Mouse (Mus musculus) activated CD4-positive, CD25-positive, alpha-beta regulatory T cell, adult 9 weeks (primary cell): ENCODE results near the gene Gm37240. TPM values are rescaled to one million over a fixed set of nuclear protein-coding genes. Genes with fewer than 3 reads are reported as not detected.

ENCODE experiments used
- polyA plus RNA-seq: library from polyadenylated mRNA; unstranded; fragments of 100-300 nt; shearing (Covaris generic); gene quantifications from one replicate; pipeline ENCODE4 v1.2.1, GENCODE M21; 2017

The Gm37240 gene
- polyA plus RNA-seq: 15.8 TPM

GRCm38 (mm10) chr3:85887239-85887827 is at the start of gene Gm37240, which contains the start of gene Glt28d2:
Gene Gm37240, minus strand, starts transcription at chr3:85887518.
Gene Glt28d2, minus strand, starts transcription at chr3:85887516.

GRCm38 (mm10) chr3:85817191-85817590 is 70.1 kb downstream of the Gm37240 start, which contains the start of gene Fam160a1:
Gene Fam160a1, minus strand, starts transcription at chr3:85817291.

GRCm38 (mm10) chr3:85573864-85574830 is 313.2 kb downstream of the Gm37240 start, which contains the start of gene Gatb:
Gene Gatb, plus strand, starts transcription at chr3:85574119.

GRCm38 (mm10) chr3:84814762-84815381 is 1072.4 kb downstream of the Gm37240 start, which contains the start of gene Fbxw7:
Gene Fbxw7, plus strand, starts transcription at chr3:84815268.

GRCm38 (mm10) chr3:84593274-84593673 is 1294.0 kb downstream of the Gm37240 start, which contains the start of gene Tigd4:
Gene Tigd4, plus strand, starts transcription at chr3:84593574.

GRCm38 (mm10) chr3:84582023-84582912 is 1305.0 kb downstream of the Gm37240 start, which contains the start of gene Arfip1:
Gene Arfip1, minus strand, starts transcription at chr3:84582625.

GRCm38 (mm10) chr3:84480006-84480897 is 1407.1 kb downstream of the Gm37240 start, which contains the start of gene Fhdc1:
Gene Fhdc1, minus strand, starts transcription at chr3:84480429.

Other genes starting within 250 kb of the Gm37240 start
- gene Fam160a1, start 70.2 kb downstream of the Gm37240 start, polyA plus RNA-seq: 13.8 TPM
- 4.4 TPM for gene Glt28d2, start within 50 bp of the Gm37240 start, polyA plus RNA-seq
- 3.6 TPM for gene Sh3d19, start 83.6 kb upstream of the Gm37240 start, polyA plus RNA-seq
- gene Prss48, start 115.0 kb upstream of the Gm37240 start, polyA plus RNA-seq: not detected